Mouse (Mus musculus): ENCODE data around the gene Arih2.

The Arih2 gene

DNA sequence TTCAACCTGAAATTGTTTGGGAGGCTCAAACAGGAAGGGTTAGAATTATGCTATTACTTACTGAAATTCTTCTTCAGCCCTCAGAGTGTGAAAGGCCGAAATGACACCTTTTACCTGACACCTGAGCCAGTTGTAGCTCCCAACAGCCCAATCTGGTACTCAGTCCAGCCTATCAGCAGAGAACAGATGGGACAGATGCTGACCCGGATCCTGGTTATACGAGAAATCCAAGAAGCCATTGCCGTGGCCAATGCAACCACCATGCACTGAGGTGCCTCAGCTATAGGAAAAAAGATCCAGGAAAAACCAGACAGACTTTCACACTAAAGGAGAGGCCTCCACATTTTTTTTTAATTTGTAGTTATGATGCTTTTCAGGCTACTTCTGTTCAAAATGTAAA is 90.0 kb downstream of the Arih2 start:
- DNase-seq = no peak
